Mouse (Mus musculus): Measurements from ENCODE around the gene Pabpc4. TPM values are rescaled to one million over a fixed set of nuclear protein-coding genes. Genes with fewer than 3 reads are reported as not detected.

Pabpc4 gene
- polyA plus RNA-seq, 1 experiment from 2014 or later: 42.6 TPM

DNA sequence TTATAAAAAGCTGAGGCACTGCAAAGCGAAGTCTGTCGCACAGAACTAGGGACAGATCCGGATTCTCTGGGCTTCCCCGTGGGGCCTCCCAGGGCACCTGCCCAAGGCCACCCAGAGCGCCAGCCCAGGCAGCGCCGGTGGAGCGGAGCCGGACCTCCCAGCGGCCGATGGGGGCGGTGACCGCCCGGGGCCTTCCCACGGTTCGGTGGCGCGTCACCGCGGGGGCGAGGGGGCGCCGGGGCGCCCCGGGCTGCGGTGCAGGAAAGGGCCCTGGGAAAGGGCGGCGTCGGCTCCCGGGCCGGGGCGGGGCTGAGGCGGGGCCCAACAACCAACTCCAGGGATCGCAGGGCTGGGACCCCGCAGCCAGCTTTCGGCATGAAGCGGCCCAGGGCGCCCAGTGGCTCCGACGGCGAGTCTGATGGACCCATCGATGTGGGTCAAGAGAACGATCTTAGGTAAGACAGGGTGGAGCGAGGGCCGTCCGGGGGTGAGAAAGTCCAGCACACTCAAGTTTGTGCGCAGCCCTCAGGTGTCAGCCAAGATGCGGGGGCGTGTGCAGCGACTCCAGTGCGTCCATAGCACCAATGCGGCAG lies 28.6 kb upstream of the Pabpc4 start, which contains the start of gene Heyl:
TSS of gene Heyl (plus strand) at position 65 of the 593 bp plus-strand sequence.
- Histone ChIP-seq H3K27ac (no peak within 1 kb of the TSS), H3K4me3 (peak within 1 kb of the TSS; percentile 46), H3K27me3 (peaks cover 50% of the 10 kb centered on the region), H3K9ac (peak within 1 kb of the TSS; percentile 39; the same call in 1 of the 2 replicates), H3K4me2 (peak within 1 kb of the TSS; percentile 89), H3K9me3 (no peaks in the 10 kb centered on the region), H3K4me1 (peaks cover 31% of the 10 kb centered on the region), H3K36me3 (no peaks in the 10 kb centered on the region)
- 3% methylated on average over 50 of the region's 52 CpGs for WGBS
- ATAC-seq (ENCODE audit: insufficient number of reproducible peaks, low FRiP score, low TSS enrichment, low read depth): peak; percentile 46

DNA sequence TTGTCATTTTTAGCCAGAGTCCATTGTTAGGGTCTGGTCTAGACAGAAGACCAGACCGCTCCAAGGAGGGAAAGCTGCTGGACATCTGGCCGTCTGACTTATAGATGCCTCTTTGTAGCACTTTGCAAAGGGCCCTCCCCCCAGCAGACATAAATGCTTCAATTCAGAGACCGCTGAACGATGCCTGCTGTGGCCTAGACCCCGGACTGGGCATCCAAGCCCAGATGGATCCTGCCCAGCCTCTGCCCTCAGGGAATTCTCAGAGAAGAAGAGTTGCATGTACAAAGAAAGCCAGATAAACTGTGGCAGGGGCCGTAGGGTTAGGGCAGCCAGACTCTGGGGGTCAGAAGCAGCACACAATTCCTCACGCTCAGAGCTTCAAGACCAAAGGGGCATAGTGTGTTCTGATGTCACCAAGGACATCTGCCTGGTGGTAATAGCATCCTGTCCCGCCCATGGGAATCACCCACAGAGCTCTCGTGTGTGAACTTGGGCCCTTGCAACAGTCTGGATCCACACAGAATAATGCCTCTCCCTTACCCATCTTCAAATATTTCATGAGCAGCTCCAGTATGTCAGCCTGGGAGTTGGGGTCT lies 26.2 kb upstream of the Pabpc4 start:
- peaks cover 37% of the 10 kb centered on the region for H3K4me1 ChIP-seq
- no peaks in the 10 kb centered on the region for H3K36me3 ChIP-seq
- no peaks in the 10 kb centered on the region for H3K9me3 ChIP-seq
- no peak overlapping the region for H3K27ac ChIP-seq
- H3K4me3 ChIP-seq: no peak overlapping the region; the same call in 1 of the 2 replicates
- H3K27me3 ChIP-seq: peaks cover 59% of the 10 kb centered on the region
- WGBS: 64% methylated on average over 9 of the region's 9 CpGs
- no peak for ATAC-seq (ENCODE audit: insufficient number of reproducible peaks, low FRiP score, low TSS enrichment, low read depth)
- H3K9ac ChIP-seq: no peak overlapping the region
- no peak overlapping the region for H3K4me2 ChIP-seq

DNA sequence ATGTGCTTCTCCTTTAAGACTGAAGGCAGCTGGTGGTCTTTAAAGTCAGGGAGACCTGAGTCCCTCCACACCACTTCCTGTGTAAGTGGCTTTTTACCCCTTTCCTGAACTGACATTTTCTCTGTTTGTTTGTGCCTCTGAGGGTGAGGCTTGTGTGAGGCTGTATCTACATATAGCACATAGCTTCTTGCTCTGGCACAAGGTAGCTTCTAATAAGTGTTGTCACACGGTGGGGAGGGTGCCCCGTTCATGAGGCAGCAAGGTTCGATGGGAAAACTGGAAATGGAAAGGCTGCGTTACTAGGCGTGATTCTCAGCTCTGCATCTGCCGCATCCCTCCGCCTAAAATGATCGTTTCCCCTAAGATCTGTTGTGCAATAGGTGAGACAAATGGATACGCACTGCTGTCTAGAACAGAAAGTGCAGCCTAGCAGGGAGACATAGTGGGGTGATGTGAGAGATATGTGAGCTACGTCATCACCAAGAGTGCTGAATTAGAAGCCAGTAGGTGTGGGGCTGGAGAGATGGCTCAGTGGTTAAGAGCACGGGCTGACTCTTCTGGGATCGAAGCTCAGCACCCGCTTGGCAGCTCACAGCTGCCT lies 25.6 kb upstream of the Pabpc4 start:
- no peaks in the 10 kb centered on the region for H3K36me3 ChIP-seq
- H3K4me2 ChIP-seq: 0 out of 2 replicates have a peak overlapping the region, but pooled peaks have one; percentile 14
- peaks cover 62% of the 10 kb centered on the region for H3K27me3 ChIP-seq
- no peak overlapping the region for H3K9ac ChIP-seq
- no peak overlapping the region; the same call in 1 of the 2 replicates for H3K4me3 ChIP-seq
- H3K4me1 ChIP-seq: peaks cover 37% of the 10 kb centered on the region
- H3K27ac ChIP-seq: no peak overlapping the region
- no peaks in the 10 kb centered on the region for H3K9me3 ChIP-seq
- no peak for ATAC-seq (ENCODE audit: insufficient number of reproducible peaks, low FRiP score, low TSS enrichment, low read depth)
- WGBS: 76% methylated on average over 13 of the region's 13 CpGs

DNA sequence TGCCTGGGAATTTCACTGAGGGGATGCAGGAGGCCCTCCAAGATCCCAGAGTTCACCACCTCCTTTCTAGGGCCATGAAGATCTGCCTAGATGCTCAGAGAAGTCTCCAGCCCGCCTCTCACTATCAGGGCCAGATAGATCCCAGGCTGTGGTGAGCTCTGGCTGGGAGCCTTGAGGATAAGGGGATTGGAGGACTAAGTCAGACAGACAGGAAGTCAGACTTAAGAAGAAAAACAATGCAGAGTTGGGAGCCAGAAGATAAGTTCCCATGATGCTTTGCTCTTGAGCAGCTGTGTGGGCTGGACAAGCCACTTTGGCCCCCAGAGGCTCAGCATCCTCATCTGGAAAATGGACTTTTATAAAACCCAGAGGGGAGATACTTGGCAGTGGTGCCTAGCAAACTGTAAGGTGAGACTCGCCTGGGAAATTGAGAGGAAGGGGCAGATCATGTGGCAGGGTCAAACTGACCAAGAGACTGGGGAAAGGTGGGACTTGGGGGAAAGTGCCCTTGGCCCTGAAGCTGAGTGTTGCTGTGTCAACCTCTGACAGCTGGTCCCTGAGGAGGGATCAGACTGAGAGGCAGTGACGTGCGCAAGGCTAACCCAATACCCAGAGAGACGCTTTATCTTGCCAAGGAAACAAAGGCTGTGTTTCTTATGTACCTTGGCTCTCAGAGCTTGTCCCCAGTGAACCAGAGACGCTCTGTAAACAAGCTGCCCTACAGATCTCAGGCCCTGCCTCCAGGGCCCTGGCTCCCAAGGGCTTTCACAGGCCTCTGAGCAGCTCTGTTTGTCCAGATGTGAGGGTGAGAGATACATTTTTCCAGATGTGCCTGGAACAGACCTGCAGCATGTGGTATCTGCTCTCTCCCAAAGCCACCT lies 24.5 kb upstream of the Pabpc4 start:
- Histone ChIP-seq H3K27me3 (peaks cover 60% of the 10 kb centered on the region), H3K9ac (no peak overlapping the region), H3K4me1 (peaks cover 36% of the 10 kb centered on the region), H3K9me3 (no peaks in the 10 kb centered on the region), H3K4me3 (no peak overlapping the region), H3K4me2 (no peak overlapping the region), H3K27ac (no peak overlapping the region), H3K36me3 (no peaks in the 10 kb centered on the region)
- 65% methylated on average over 6 of the region's 6 CpGs for WGBS
- ATAC-seq (ENCODE audit: insufficient number of reproducible peaks, low FRiP score, low TSS enrichment, low read depth): no peak

DNA sequence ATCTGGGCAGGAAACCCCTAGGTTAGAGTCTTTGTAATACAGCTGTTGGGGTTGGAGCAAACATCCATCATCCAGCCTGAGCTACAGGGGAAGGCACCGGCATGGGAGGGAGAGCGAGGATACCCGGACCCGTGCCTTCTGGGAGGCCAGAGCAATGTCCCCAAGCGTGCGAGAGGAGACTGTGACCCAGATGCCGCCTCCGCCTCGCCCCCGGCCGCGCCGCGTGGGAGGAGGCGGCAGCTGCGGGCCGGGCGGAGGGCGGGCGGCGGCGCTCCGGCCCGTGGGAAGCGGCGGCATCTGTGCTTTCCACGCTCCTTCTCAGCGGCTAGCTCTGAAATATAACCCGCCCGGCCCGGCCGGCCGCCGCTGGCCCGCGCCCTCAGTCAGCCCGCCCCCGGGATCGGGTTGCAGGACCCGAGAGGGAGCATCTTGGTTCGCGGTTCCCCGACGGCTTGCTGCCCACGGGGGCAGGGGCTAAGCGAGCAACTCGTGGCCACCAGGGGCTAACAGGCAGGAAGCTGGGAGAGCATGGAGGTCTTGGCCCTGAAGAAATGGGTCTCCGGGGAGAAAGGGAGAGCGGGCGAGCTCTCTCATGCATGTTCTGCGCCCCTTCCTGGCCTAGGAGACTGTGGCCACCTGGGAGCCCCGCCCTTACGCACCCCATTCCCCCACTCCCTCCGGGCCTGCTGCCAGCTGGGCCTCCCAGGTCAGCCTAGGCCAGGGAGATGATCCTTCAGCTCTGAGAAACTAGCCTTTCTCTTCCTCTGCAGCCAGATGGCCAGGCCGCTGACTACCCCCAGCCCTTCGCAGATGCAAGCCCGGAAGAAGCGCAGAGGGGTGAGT lies 22.6 kb upstream of the Pabpc4 start:
- Histone ChIP-seq H3K4me2 (peak overlapping the region; percentile 72), H3K27ac (no peak overlapping the region; the same call in 1 of the 2 replicates), H3K27me3 (peaks cover 40% of the 10 kb centered on the region), H3K9me3 (no peaks in the 10 kb centered on the region), H3K4me1 (peaks cover 21% of the 10 kb centered on the region), H3K9ac (peak overlapping the region; percentile 31; the same call in 1 of the 2 replicates), H3K36me3 (no peaks in the 10 kb centered on the region), H3K4me3 (peak overlapping the region; percentile 36)
- WGBS: 8% methylated on average over 58 of the region's 58 CpGs
- peak; percentile 62 for ATAC-seq (ENCODE audit: insufficient number of reproducible peaks, low FRiP score, low TSS enrichment, low read depth)

DNA sequence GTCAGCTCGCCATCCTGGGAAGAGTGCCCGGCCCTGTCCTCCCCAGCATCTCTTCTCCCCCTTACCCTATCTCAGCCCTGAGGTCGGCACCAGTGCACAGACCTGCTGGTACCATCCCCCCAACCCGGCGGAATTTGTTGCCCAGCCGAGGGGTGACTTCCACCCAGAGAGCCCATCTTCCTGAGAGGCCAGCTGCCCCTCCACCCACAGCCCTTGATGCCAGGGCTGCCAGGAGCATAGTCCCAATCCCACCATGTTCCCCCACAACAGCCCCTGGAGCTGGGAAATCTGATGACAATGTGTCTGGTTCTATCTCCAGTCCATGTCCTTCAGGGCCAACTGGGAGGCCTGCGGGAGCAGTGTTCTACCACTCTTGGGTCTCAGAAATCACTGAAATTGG lies 15.9 kb upstream of the Pabpc4 start:
- 0 out of 2 replicates have a peak, but pooled peaks cover 3% of the 10 kb centered on the region for H3K27me3 ChIP-seq
- WGBS: 82% methylated on average over 7 of the region's 7 CpGs
- H3K4me2 ChIP-seq: no peak overlapping the region
- H3K4me1 ChIP-seq: peaks cover 7% of the 10 kb centered on the region; the same call in 1 of the 2 replicates
- H3K36me3 ChIP-seq: no peaks in the 10 kb centered on the region
- ATAC-seq (ENCODE audit: insufficient number of reproducible peaks, low FRiP score, low TSS enrichment, low read depth): no peak
- no peak overlapping the region for H3K4me3 ChIP-seq
- no peaks in the 10 kb centered on the region for H3K9me3 ChIP-seq
- H3K9ac ChIP-seq: no peak overlapping the region
- no peak overlapping the region for H3K27ac ChIP-seq

DNA sequence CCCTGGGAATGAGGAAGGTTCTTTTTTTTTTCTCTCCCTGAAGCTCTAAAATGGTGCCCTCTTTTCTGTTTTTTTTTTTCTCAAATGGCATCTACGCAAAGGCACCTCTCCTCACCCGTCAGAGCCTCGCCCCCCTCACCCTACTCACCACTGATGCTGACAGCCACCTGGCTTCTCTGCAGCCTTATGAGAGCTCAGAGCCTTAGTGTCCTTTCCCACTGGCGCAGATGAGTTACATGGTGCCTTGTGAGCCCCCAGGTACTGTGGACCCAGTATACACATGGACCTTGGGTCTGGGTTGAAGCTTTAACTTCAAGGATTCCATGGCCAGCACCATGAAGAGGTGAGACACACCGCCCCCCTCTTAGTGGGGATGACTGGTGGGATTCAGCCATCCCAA lies 15.5 kb upstream of the Pabpc4 start:
- peaks cover 7% of the 10 kb centered on the region; the same call in 1 of the 2 replicates for H3K4me1 ChIP-seq
- ATAC-seq (ENCODE audit: insufficient number of reproducible peaks, low FRiP score, low TSS enrichment, low read depth): no peak
- H3K27me3 ChIP-seq: no peaks in the 10 kb centered on the region
- H3K9ac ChIP-seq: no peak overlapping the region
- 91% methylated on average over 5 of the region's 5 CpGs for WGBS
- no peak overlapping the region for H3K4me3 ChIP-seq
- no peaks in the 10 kb centered on the region for H3K9me3 ChIP-seq
- H3K27ac ChIP-seq: no peak overlapping the region
- no peak overlapping the region for H3K4me2 ChIP-seq
- H3K36me3 ChIP-seq: no peaks in the 10 kb centered on the region

DNA sequence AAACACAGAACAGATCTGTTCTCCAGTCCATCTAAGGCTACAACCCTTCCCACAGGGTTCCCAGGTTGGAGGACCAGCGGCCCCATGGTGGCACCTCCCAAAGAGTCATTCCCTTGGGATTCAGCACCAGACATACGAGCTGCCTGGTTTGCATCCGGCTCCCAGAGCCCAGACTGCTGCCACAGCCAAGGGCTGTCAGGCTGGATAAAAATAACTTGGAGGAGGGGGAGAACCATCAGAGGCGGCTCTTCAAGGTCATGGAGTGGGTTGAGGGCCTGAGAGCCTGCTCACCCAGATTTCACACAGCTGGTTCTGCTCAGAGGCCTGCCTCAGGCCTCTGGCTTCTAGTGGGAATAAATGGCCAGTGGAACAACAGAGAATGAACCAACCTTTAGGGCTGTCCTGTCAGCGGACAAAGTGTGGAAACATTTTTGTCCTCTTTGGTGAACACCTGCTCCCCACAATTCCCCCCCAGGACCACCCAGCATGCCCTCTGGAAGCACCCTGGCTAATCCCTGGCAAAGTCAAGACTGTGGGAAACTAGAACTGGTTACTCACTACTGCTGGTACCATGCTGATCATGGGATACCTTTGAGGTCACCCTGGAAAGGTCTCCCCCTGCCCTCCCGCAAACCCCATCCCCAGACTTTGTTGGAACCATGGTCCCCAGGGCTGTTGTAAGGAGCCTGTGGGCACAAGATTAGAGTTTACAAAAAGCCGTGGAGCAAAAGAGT lies 14.8 kb upstream of the Pabpc4 start:
- Histone ChIP-seq H3K9me3 (no peaks in the 10 kb centered on the region), H3K9ac (no peak overlapping the region), H3K4me2 (no peak overlapping the region), H3K27ac (no peak overlapping the region), H3K36me3 (no peaks in the 10 kb centered on the region), H3K27me3 (no peaks in the 10 kb centered on the region), H3K4me3 (no peak overlapping the region), H3K4me1 (peaks cover 7% of the 10 kb centered on the region; the same call in 1 of the 2 replicates)
- no peak; the same call in 1 of the 2 replicates for ATAC-seq (ENCODE audit: insufficient number of reproducible peaks, low FRiP score, low TSS enrichment, low read depth)
- 52% methylated on average over 7 of the region's 7 CpGs for WGBS

DNA sequence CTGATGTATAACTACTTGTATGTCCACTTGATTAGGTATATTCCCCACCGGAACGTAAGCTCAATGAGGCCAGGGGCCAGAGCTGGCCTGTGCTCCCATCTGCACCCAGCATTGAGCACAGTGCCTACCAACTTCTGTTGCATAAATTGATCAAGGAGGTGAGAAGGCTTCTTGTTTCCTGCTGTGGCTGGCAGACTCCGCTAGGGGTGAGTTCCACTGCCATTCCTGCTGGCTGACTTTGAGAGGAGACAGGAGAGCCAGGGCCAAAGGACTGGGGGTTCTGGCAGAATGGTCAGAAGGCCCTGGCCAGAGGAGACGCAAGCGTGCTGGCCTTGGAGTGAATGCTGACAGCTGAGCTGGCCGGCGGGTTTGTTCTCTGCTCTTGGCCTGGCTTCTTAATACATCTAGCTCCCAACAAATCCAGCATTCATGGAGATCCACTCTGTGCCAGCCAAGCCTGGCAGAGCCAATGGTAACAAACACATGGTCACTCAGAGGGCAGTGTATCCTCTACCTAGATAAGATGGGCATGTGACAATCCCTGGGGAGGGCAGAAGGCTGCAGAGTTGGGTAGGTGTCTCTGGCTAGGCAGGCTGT lies 13.1 kb upstream of the Pabpc4 start:
- H3K27me3 ChIP-seq: no peaks in the 10 kb centered on the region

DNA sequence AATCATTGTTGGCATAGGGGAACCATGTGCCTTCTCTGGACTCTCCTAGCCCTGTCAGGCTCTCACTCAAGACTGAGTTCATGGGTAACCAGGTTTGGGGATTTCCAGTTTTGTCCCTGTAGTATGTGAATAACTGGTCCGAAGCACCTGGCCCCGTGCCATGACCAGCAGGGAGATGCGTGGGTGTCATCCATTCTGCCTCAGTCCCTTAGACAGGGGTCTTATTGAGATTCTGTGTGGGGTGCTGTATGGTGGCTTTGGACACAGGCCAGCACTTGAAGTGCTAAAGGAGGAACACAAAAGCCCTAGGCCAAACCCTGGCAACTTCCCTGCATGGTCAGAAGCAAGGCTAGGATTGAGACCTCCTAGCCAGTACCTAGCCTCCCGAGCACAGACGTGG lies 9.9 kb upstream of the Pabpc4 start:
- H3K27me3 ChIP-seq: no peaks in the 10 kb centered on the region
- H3K36me3 ChIP-seq: no peaks in the 10 kb centered on the region
- 77% methylated on average over 5 of the region's 5 CpGs for WGBS
- ATAC-seq (ENCODE audit: insufficient number of reproducible peaks, low FRiP score, low TSS enrichment, low read depth): no peak
- no peak overlapping the region for H3K27ac ChIP-seq
- peaks cover under 1% of the 10 kb centered on the region; the same call in 1 of the 2 replicates for H3K4me1 ChIP-seq
- H3K9me3 ChIP-seq: no peaks in the 10 kb centered on the region
- H3K4me2 ChIP-seq: no peak overlapping the region
- H3K9ac ChIP-seq: no peak overlapping the region
- H3K4me3 ChIP-seq: no peak overlapping the region

More for the DNA sequence above, 13.1 kb upstream of the Pabpc4 start:
- no peak overlapping the region for H3K4me3 ChIP-seq
- no peaks in the 10 kb centered on the region for H3K36me3 ChIP-seq
- H3K4me2 ChIP-seq: no peak overlapping the region
- 0 out of 2 replicates have a peak overlapping the region, but pooled peaks have one; percentile 3 for H3K27ac ChIP-seq
- H3K9me3 ChIP-seq: no peaks in the 10 kb centered on the region
- H3K9ac ChIP-seq: no peak overlapping the region
- no peak for ATAC-seq (ENCODE audit: insufficient number of reproducible peaks, low FRiP score, low TSS enrichment, low read depth)
- WGBS: 72% methylated on average over 7 of the region's 7 CpGs
- H3K4me1 ChIP-seq: peaks cover 7% of the 10 kb centered on the region; the same call in 1 of the 2 replicates
